Mouse (Mus musculus) granulocyte monocyte progenitor cell, adult 5-6 weeks (primary cell): Measurements from ENCODE around the gene Gpr153. TPM values are rescaled to one million over a fixed set of nuclear protein-coding genes. Genes with fewer than 3 reads are reported as not detected.

ENCODE experiments used
- ATAC-seq: replicated peaks from 2 replicates; pipeline ENCODE4 v1.8.0; 2016; ENCODE audit warnings: mild to moderate bottlenecking, moderate TSS enrichment, inconsistent platforms; ENCODE audit not compliant: poor library complexity, severe bottlenecking
- total RNA-seq, 2 experiments: library from RNA; stranded (forward) in 1 of 2; stranded (reverse) in 1 of 2; fragments of 200-712, 200-1000 nt in 1 of 2; fragments of >200 nt in 1 of 2; fragmentation: Nextera tagmentation in 1 of 2; gene quantifications; 2 replicates each; pipeline ENCODE4 v1.2.3; 2014 to 2017

Gpr153 gene
- total RNA-seq, 2 experiments from 2014 or later = not detected

DNA sequence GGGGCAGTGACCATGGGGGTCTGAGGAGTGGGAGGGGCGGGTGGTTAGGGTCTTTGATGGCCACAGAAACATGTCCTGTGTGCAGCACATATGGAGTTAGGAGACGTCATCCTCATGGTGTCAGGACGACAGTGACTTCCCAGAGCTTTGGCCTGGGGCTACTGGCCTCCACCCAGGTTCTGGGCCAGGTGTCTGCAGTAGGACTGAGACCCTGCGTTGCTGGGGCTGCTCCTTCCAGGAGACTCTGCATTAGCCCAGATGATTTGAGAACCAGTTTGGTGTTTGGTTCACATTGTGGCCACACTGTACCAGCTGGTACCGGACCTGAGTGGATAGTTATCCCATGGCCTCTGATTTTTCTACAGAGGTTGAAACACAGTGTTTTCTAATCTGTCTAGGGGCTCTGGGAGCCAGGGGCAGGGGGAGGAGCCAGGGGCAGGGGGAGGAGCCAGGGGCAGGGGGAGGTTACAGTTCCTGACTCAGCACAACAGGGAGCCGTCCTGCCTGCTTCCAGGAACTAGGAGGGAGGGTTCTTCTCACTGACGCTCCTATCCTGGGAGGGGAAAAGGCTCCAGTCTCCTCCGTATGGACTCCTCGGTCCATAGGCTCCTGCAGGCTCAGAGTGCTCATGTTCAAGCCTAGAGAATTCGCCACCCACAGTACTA is 10.4 kb upstream of the Gpr153 start:
- ATAC-seq = no peak

DNA sequence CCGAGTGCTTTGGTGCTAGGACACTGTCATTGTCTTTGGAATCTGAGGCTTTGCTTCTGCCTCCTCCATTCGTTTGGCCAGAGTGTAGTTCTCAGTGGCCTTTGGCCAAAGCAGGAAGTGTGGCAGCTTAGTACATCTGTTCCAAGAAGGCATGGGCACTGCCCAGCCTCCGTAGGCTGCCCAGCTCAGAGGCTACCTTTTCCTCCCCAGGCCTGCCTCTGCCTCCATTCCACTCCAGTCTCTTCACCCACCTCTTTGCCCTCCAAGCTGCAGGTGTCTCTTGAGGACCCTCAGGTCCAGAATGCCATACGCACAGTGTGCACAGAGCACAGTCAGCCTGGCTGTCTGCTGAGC is 9.9 kb upstream of the Gpr153 start:
- no peak for ATAC-seq

DNA sequence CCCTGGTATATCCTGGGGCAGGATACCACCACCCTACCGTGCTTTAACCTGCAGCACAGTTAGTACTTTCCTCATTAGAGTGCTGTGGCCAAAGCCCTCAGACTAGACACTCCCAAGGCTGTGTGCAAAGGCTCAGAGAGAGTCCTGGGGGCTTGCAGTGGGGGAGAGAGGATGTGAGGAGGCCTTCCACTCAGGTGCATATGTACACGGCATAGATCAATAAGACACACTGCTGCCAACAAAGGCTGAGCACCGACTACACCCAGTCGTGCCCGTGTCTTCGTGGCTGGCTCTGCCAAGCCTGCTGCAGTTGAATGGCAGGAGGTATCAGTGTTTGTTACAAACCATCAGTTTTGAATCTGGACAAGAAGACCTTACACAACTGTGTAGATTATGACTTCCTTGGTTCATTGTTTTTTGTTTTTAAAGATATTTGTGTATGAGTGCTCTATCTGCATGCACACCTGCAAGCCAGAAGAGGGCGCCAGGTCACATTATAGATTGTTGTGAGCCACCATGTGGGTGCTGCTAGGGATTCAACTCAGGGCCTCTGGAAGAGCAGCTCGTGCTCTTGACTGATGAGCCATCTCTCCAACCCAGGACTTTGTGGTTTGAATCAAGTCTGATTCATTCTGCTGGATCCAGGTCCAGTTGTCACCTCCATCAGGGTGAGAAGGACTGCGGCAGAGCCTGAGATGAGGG is 9.0 kb upstream of the Gpr153 start:
- ATAC-seq = no peak

DNA sequence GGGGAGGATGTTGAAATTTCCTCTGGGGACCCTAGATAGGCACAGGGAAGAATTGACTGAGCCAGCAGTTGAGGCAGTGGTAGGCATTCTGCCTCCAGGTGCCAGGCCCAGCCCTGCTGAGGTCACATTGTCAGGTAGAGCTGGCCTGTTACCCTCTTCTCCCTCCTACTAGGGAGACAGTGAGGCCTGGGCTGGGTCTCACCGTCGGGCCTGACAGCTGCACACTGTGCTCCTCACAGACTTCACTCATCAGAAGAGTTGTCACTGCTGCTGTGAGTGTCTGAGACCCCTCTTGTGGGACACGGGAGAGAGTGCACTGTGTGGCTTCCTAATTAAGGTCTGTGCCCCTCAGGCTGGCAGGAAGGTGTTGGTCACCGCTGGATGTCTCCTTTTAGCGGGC is 8.2 kb upstream of the Gpr153 start:
- ATAC-seq = no peak

DNA sequence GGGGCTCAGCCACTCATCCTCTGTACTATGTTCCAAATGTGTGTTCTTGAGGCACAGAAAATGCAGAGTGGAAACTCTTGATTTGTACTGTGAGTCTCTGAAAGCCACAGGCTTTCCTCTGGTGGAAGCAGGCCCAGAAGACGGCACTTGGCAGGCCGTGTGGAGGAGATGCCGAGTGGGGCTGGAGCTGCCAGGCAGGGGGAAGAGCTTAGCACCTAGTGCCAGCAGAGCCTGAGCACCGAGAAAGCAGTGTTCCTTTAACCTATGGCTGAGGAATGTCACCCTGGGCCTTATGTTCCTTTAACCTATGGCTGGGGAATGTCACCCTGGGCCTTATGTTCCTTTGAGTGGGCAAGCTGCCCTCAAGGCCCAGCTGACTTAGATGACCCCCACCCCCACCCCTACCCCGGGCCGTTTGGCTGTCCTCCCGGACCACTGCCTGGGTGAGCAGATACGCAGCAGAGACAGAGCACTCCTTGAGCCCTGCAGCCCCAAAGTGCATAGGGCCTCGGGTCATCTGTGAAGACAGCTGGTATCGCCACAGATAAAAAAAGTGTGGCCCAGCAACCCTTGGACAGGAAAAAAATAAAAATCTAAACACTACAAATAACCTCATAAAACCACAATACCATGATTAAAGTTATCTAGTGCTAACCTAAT is 7.7 kb upstream of the Gpr153 start:
- ATAC-seq = no peak

DNA sequence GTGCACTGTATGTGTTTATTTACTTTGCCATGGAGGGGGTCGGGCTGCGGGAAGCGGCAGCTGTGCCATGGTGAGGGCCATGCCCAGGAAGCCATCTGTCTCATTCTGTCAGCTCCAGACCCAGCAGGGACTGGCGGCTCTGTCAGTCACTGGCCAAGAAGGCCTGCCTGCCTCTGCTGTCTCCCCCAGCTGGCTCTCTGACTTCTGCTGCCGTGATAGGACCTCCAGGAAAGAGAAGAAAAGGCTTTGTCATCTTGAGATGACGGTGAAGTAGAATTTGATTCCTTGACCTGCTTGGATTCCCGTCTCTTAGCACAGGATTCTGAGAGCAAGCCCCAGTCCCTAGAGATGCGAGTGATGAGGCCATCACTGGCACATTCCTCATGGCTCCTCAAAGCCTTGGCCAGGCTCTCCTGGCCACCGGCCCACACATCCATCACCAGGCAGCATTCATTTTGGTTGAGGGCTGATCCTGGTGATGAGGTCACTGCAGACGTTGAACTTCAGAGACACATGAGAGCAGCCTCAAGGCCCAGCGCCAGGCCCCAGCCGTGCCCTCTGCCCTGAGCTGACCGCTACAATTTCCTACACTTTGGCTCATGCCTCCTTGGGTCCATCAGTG is 6.2 kb upstream of the Gpr153 start:
- no peak for ATAC-seq

DNA sequence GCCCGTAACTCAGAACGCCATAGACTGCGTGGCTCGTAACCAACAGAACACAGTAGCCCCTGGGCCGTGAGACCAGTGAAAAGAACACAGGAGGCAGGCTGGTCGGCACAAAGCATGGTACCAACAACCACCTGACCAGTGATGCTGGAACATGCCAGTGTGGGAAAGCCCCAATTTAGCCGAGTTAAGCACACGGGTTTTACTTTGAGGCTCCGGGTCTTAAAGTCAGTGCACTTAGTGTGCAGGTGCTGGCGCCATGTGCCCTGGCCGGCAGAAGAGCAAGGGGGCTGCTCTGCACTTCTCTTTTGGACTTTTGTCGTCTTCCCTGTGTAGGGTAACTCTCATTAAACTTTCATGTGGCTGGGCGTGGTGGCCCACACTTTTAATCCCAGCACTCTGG is 4.1 kb upstream of the Gpr153 start:
- ATAC-seq = no peak

DNA sequence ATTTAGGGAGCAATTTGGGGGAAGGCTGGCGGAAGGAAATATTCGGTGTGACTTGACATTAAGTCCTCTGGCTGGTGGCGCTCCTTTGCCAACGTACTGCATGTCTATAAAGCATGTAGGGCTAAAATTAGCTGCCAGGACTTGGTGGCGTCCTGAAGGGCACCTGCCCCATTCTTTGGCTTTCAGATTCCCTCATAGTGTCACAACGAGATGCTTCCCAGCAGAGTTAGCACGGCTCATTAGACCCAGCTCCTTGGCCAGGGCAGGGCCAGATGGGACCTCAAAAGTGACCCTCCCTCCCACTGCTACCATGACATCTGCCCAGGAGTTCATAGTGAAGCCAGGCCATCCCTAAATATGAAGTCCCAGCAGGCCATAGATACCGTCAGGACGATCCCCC is 3.4 kb upstream of the Gpr153 start:
- ATAC-seq = no peak

DNA sequence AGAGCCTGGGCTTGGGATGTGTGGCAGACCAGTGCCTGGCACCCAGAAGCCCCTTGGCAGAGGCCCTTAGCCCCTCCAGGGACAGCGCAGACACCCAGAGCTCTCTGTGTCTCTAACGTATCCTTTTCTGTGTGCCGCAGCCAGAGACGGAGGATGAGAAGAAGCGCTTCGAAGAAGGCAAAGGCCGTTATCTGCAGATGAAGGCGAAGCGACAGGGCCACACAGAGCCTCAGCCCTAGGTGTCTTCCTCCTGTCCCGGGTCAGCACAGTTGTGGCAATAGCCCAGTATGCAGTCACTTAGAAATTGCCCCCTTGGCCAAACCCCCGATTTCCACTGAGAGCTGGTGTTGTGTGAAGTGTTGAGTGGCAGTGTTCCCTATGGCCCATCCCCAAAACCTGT is 2.7 kb upstream of the Gpr153 start:
- ATAC-seq = no peak

DNA sequence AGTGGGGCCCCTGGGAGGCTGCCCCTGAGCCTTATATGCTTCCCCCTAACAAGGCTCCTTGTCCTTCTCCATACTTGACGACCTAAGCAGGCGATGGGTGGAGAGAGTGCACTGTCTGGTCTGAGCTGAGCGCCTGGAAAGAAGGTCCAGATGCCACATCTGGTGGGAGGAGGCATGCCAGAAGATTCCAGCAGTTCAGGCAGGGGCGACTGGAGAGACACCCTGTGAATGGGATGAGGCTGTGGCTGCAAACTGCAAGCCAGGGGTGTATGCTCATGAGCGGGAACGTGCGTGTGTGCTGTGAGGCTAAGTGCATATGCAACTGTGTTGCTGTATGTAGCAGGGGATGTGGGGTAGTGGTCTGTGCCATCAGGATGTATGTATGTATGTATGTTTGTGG is 2.0 kb upstream of the Gpr153 start:
- ATAC-seq = no peak

DNA sequence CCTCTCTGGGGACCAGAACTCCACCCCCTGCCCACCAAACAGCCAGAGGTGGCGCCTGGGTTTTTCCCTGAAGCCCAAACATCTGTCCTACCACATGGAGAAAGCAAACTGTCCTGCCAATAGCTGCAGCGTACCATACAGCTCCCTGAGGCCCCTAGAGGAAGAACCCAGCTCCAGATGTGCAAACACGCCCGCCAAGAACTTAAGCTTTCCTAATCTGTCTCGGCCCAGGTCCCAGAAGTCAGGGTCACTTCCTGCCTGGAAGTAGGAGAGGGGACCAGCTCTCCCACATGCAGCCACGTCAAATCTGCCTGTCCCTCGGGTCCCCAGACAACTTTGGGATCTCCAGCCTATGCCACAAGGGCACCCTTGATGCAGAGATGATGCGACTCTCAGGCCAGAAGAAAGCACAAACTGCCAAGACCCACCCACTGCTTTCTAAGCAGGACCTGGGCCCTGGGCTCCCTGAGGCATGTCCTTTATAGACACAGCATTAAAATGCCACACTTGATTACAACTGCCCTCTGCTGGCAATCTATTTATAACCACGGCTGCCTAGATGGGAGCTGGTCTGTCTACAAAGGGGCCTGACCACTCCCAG is 1.5 kb upstream of the Gpr153 start:
- ATAC-seq = no peak

DNA sequence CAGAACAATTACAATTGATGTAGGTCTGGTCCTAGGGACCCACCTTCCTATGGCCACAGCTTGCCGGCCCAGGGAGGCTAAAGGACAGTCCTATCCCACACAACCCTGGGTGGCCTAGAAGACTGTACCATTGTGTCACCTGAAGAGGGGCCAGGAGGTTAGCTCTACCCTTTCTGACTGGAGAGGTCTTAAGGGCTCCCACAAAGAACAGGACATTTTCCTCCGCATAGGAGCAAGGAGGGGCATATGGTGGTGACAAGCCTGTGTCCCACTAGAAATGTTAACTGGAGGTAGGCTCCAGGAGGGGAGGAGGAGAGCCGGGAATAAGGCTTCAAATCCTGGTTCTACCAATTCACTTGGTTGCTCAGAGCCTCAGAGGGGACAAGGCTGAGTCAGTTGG is 841 bp upstream of the Gpr153 start:
- no peak for ATAC-seq

DNA sequence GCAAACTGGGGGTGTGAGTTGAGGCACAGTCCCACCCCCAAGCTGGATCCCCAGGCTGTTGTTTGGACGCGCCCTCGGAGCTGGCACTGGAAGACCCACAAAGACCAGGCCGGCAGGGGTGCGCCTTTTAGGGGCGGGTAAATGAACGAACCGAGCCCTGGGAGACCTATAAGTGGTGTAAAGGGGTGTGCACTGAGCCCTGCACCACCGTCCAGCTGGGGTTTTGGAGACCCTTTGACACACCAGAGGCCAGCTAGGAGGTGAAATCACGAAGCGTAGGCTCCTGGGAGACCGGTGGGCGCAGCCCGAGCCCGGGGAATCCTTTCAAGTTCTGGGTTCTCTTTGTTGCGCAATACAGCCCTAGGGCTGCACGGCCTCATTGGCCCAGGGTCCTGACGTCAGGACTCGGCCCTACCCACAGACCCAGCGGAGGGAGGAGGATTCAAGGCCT is 674 bp downstream of the Gpr153 start:
- peak; percentile 64 for ATAC-seq

DNA sequence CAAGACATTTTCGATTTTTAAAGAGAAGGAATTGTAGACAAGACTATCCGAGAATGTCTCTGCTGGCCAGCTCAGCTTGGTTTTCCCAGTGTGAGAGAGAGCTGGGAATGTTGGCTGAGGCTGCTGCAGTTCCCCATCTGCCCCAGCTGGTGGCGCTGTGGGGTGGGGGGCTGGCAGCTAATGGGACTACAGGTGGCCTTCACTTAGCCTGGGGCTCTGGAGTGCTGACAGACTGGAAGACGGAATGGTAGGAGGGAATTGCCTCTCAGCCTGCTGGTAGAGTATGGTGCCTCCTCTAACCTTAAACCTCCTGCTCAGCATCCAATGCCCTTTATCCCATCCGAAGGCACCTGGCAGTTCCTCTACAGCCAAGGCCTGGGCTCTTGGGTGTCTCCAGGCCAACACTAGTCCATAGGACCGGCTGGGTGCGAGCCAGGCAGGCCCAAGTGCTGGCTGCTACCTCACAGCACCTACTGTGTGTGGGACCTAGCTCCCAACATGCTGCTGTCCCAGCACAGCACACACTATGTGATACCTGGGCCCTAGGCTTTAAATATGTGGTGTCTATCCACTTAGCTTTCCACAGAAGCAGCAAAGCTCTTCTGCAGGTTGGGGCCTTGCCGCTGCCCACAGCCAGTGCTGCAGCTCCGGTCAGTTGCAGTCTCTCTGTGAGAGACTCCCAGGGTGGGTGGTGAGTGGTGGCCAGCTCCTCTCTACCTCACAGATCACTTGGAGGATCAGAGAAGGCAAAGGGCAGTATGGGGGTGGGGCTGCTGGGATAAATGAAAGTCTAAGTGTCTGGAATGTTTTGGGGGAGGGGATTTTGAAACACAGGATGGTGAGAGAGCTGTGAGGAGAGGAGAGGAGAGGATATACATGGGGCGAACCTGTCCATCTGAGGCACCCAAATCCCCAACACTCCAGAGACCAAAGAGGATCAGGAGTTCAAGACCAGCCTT is 2.6 kb downstream of the Gpr153 start:
- peak; percentile 29; the same call in 1 of the 2 replicates for ATAC-seq

DNA sequence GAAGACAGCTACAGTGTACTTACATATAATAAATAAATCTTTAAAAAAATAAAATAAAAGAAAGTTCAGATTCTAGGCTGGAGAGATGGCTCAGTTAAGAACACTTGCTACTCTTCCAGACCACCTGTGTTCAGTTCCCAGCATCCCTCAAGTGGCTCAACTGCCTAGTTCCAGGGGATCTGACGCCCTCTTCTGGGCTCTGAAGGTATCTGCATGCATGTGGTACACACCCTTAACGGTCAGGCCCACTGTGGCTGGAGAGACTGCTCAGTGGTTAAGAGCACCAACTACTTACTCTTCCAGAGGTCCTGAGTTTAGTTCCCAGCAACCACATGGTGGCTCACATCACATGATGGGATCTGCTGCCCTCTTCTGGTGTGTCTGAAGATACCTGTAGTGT is 3.9 kb downstream of the Gpr153 start:
- ATAC-seq = no peak

DNA sequence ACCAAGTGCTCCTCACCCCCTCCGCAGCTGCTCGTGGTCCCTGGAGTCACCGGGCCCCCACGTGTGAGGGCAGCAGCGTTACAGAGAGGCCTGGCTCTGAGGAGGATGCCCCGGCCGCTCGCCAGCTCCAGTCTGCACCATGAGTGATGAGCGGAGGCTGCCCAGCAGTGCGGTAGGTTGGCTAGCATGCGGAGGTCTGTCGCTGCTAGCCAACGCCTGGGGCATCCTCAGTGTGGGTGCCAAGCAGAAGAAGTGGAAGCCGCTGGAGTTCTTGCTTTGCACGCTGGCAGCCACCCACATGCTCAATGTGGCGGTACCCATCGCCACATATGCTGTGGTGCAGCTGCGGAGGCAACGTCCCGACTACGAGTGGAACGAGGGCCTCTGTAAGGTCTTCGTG is 5.0 kb downstream of the Gpr153 start:
- no peak for ATAC-seq

DNA sequence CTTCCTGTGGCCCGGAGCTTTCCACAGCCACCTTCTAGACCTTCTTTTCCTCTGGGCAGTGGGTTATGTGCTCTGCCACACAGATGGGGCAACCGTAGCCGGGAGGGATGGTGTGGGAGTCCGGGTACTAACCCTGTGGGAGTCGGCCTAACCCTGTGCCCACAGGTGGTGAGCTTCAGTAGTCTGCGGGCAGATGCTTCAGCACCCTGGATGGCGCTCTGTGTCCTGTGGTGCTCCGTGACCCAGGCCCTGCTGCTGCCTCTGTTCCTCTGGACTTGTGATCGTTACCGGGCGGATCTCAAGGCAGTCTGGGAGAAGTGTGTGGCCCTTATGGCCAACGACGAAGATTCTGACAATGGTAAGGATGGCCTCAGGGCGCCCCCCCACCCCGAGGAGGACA is 7.6 kb downstream of the Gpr153 start:
- ATAC-seq = 0 out of 2 replicates have a peak, but pooled peaks have one; percentile 6

DNA sequence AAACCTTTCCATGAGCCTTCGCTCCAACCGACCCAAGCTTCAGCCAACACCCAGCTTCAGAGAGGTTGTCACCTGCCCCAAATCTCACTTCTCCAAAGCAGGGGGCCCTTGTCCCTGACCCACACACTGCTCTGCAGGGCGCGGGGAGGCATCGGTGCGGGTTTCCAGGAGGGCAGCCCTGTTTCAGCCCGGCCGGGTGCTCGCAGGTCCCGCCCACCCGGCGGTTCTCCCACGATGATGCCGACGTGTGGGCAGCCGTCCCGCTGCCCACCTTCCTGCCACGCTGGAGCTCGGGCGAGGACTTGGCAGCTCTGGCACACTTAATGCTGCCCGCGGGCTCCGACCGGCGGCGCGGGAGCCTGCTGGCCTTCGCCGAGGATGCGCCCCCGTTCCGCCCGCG is 8.7 kb downstream of the Gpr153 start:
- no peak for ATAC-seq

DNA sequence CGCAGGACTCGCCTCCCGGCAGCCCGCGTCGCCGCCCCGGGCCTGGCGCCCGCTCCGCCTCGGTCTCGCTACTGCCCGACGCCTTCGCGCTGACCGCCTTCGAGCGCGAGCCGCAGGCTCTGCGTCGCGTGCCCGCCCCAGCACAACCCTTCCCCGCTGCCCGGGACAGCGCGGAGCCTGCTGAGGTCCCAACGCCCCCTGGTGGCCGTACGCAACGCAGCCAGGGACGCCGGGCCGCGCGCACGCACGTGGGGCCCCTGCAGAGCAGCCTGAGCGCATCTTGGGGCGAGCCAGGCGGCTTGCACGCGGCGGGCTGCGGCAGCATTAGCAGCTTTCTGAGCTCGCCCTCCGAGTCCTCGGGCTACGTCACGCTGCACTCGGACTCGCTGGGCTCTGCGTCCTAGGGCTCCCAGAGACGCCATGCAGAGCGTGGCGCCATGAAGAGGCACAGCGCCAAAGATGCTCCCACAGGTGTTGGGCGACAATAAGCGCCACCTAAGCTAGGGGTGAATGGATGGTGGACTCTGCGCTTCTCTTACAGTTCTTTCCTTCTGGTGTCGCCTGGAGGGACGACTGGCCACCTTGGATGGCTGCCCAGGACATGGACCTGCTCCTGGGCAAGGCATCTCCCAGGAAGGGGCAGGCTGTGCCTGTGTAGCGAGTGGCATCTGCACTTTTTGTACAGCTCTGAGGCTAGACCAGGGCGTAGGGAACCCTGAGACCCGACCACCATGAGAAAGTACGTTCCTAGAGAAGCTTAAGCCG is 9.3 kb downstream of the Gpr153 start:
- peak; percentile 76 for ATAC-seq
